Mouse (Mus musculus) cortical plate, adult 2 months (tissue): ENCODE results near the gene Dkkl1.

Experiments used
- CTCF ChIP-seq: fragments of 200-500 bp; IDR thresholded peaks from 2 replicates; pipeline ENCODE4 v1.5.1; 2011; ENCODE audit warnings: mild to moderate bottlenecking, control low read depth, low read length; ENCODE audit not compliant: insufficient read depth; ENCODE audit errors: extremely low read depth
- POLR2A ChIP-seq: fragments of 200-500 bp; IDR thresholded peaks from 2 replicates; pipeline ENCODE4 v1.6.1; 2011; ENCODE audit warnings: mild to moderate bottlenecking, low read length, control low read depth; ENCODE audit not compliant: insufficient read depth; ENCODE audit errors: extremely low read depth

DNA sequence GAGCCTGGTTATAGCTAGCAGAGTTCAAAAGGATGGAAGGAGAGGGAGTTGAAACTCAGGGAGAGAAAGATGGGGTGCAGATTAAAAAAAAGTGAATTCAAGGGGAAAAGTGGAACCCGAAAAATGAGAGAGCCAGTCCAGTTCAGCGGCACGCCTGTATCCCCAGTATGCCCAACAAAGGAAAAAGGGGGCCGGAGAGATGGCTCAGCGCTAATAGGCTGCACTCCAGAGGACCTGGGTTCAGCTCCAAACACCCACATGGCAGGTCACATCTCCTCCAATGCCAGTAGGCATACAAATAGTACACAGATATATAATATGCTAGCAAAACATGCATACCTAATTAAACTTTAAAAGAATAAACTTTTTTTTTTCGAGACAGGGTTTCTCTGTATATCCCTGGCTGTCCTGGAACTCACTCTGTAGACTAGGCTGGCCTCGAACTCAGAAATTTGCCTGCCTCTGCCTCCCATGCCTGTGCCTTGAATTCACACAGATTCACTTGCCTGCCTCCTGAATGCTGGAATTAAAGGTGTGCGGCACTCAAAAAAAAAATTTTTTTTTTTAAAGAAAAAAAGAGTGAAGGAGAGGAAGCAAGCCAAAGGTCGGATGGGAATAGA is 48.8 kb downstream of the Dkkl1 start:
- TF ChIP-seq CTCF (no peak), POLR2A (no peak)
